Mouse (Mus musculus) hindlimb bud, embryonic 11.5 days (tissue): ENCODE measurements around the gene Myh7.
"Not testable (repeated sequence)": the region's sequence is repeated elsewhere in the genome, so short reads cannot be mapped to it uniquely, and the experiment has no call there.

Experiments used
- DNase-seq: peaks from one replicate; pipeline ENCODE4 v3.0.0-alpha.2; 2012; ENCODE audit warnings: low read depth, low spot score; ENCODE audit errors: extremely low spot score

Gene Myh7

GRCm38 (mm10) chr14:55003878-55004855 lies 9.7 kb upstream of the Myh7 start:
- no peak for DNase-seq

DNA sequence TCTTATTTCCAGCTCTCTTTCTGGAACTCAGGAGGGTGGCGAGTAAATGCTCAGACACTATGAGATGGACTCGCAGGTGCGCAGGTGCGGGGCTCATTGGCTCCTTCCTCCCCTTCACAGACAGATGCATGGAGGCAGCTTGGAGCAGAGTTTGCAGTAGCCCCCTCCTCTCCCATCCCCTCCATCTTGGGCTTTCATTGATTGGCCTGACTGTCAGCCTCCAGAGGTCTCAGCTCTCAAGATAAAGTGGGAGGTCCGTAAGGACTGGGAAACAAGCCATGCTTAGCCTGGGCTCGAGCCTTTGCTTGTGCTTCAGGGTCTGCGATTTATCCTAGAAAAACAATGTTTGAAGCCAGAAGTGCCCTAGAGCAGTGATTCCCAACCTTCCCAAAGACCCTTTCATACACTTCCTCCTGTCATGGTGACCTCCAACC lies 8.3 kb upstream of the Myh7 start:
- DNase-seq = no peak

- DNase-seq = no peak
Observed at GRCm38 (mm10) chr14:55001938-55002686, 7.7 kb upstream of the Myh7 start.

DNA sequence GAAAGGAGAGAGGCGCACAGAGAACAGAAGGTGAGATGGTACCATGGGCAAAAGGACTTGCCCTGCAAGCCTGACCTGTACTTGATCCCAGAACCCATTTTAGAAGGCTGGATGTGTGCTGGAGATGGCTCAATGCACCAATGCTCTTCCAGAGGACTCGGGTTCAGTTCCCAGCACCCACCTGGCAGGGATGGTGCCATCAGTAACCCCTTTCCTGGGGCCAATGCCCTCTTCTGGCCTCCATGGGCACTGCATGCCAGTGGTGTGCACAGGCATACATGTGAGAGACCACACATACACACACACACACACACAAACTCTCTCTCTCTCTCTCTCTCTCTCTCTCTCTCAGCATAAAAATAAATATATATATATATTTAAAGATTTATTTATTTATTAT lies 7.0 kb upstream of the Myh7 start:
- no peak for DNase-seq

GRCm38 (mm10) chr14:55000814-55001213 lies 6.4 kb upstream of the Myh7 start:
- no peak for DNase-seq

DNA sequence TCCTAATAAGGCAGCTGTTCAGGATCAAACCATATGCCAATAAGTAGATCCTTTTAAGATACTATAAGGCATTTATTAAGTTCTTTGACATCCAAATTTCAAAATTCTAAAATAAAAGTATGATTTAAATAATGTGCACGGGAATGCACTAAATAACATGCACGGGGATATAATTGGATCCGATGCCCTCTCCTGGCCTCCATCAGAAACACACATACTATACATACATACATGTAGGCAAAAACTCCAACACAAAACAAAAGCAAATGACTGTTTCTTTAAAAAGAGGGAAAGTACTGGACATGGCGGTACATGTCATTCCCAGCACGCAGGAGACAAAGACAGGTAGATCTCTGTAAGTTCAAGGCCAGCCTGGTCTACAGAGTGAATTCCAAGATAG lies 5.4 kb upstream of the Myh7 start:
- DNase-seq = not testable (repeated sequence)

DNA sequence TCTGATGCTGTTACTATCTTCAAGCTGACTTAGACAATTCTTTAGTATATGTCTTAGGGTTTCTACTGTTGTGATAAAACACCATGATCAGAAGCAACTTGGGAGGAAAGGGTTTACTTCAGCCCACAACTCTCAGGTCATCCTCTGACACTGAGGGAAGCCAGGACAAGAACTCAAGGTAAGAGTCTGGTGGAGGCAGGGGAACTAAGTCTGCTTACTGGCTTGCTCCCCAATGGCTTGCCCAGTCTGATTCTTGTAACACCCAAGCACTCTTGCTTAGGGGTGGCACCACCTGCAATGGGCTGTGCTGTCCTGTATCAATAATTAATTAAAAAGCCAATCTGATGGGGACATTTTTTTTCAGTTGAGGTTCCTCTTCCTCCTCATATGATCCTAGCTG lies 4.3 kb upstream of the Myh7 start:
- no peak for DNase-seq

GRCm38 (mm10) chr14:54997297-54997696 lies 2.9 kb upstream of the Myh7 start:
- no peak for DNase-seq

GRCm38 (mm10) chr14:54996793-54997192 lies 2.4 kb upstream of the Myh7 start:
- DNase-seq = no peak

DNA sequence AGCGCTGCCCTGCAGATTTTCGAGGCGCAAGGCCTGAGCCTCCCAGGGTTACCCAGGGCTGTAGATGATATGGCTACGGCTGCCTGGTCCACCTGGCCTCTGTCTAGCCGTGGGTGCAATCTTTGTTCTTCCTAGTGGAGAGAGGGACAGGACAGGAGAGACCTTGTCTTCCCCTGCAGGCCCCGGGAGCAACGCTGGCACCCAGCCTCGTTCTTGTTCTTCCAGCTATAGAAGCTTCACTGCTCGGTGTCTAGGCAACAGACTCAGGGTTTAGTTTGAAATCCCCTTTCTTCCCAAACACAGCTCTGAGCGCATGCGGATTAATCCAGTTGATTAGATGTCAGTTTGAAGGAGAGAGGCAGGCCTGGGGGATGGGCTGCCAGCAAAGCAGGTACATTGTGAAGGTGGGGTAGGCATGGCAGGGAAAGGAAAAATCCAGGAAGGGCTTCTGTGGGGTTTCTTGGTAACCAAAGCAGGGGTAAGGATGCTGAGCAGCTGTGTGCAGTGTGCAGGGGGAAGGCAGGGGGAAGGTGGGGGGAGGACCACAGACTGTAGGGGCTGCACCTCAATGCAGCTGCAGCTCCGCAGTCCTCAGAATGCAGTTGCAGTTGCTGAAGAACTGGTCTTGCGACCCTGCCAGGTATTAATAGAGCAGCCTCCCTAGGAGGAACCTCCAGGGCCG lies 1.2 kb upstream of the Myh7 start:
- DNase-seq = no peak

GRCm38 (mm10) chr14:54994869-54995186 lies 402 bp upstream of the Myh7 start:
- no peak for DNase-seq

- no peak for DNase-seq
Observed at GRCm38 (mm10) chr14:54993636-54994035, 790 bp downstream of the Myh7 start.

GRCm38 (mm10) chr14:54992196-54992595 lies 2.2 kb downstream of the Myh7 start:
- DNase-seq = no peak

DNA sequence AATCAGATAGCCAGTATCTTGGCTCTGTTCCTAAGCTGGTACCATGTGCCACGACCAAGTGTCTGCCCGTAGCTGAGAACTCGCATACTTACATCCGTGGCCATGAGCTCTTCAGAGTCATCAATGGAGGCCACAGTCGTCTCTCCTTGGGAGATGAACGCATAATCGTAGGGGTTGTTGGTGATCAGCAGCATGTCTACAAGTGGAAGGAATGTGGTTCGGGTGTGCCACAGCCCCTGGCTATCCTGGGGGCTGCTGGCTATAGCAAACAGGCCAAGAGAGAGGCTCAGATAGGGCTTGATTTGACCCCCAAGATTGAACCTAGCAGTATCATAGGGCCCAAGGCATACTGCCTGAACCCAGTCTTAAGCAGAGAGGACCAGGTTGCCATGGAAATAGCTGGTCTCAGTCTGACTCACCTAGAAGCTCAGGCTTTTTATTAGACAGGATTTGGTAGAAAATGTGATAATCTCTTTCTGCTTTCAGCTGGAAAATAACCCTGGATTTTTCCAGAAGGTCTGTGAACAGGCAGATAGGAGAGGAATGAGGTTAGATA lies 4.5 kb downstream of the Myh7 start:
- DNase-seq = no peak

GRCm38 (mm10) chr14:54988882-54989281 lies 5.5 kb downstream of the Myh7 start:
- no peak for DNase-seq

DNA sequence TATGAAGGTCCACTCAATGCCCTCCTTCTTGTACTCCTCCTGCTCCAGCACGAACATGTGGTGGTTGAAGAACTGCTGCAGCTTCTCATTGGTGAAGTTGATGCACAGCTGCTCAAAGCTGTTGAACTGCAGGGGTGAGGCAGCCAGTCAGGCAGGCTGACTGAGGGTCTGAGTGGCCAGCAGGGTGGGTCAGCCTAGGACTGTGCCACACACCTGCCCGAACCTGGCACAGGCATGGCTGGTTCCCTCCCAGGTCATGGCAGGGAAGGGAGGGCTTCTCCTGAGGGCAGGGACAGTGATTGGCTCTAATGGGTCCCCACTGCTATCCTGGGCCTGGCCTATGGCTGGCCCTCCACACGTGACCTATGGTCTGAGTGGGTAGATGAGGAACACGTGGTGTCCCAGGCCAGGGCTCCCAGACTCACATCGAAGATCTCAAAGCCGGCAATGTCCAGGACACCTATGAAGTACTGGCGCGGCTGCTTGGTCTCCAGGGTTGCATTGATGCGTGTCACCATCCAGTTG lies 6.0 kb downstream of the Myh7 start:
- not testable (repeated sequence) for DNase-seq

GRCm38 (mm10) chr14:54981934-54982333 lies 12.5 kb downstream of the Myh7 start:
- no peak for DNase-seq

GRCm38 (mm10) chr14:54978664-54979063 lies 15.8 kb downstream of the Myh7 start:
- DNase-seq = no peak

- no peak for DNase-seq
Observed at GRCm38 (mm10) chr14:54976633-54977032, 17.8 kb downstream of the Myh7 start, which contains the start of gene Gm17428. Gene Gm17428 (plus strand): TSS chr14:54976933.

DNA sequence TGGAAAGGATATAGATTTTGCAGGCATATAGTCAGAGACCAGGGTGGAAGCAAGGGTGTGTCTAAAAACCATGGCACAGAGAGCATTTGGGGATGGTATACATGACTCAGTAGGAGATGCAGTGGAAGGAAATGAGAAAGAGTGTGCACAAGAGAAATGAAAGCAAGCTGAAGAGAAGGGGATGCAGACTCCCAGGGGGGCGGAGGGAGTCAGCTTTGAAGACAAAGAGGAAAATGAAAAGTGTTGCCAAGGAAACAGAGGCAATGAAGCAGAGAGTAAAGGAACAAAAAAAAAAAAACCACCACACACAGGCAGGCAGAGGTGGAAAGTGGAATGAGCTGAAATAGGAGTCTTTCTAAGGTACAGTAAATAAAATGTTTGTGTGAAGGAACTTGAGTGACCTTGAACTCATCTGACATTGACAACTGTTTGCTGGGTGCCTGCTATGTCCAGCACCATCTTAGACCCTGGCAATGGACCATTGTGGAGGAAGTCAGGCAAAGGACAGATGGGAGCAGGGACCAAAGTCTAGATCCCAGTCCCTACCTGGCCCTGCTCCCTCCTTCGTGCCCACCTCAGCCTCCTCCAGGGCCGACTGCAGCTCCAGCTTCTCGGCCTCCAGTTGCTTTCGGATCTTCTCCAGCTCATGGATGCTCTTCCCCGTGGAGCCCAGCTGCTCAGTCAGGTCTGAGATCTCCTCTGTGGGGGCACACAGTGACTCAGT lies 20.2 kb downstream of the Myh7 start:
- DNase-seq = no peak
